Mouse (Mus musculus) left cerebral cortex, adult 18-20 months (tissue): ENCODE measurements at regions not wholly inside any gene's neighbourhood (a gene's known extent, or its start where the extent isn't known, plus 50 kb on each side); places are given as distances from the start of the nearest gene placed in this dataset.
A peak's percentile ranks its signal among the peaks of the same experiment; 100 is the strongest.

ENCODE experiments used
- DNase-seq, 2 experiments: peaks; one replicate each; pipeline ENCODE4 v3.0.0; 2021 to 2022; ENCODE audit warnings: low spot score in 2 of 2, mixed read lengths in 1 of 2

DNA sequence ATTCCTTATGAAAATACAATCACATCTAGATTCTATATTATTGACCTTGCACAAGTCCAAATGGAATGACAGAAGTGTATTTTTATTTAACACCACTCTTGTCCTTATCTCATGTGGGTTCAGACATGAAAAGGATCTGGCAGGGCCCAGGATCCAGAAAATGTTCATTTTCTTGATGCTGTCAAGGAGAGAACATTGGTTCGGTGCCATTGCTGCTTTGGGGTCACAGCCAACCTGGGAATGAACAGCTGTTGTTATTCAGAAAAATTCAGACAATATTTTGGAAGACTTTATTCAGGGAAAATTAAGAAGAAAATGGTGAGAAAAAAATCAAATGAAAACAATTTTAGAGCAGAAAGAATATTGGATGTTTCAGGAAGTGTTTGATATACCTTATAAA is 590.0 kb downstream of the Iqcm start:
- DNase-seq, result no peak

DNA sequence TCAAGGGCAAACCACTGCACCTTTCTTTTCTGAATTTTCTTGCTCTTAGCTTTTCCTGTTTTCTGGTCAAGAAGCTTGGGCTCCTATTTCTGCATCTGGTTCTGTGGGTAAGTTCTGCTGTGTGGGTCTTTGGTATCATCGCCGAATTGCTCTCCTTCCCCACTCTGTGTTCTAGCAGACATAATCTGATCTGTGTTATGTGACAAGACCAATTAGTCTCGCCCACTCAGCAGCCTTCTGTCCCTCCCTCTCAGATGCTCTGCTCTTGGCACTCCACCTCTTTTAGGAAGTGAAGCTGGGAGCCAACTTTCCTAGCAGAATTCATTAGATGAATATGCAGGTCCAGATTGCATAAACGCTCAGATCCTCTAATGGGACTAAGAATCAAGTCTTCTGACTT is 603.5 kb downstream of the Iqcm start:
- DNase-seq, result peak in 1 of 2 experiments; percentile 25

DNA sequence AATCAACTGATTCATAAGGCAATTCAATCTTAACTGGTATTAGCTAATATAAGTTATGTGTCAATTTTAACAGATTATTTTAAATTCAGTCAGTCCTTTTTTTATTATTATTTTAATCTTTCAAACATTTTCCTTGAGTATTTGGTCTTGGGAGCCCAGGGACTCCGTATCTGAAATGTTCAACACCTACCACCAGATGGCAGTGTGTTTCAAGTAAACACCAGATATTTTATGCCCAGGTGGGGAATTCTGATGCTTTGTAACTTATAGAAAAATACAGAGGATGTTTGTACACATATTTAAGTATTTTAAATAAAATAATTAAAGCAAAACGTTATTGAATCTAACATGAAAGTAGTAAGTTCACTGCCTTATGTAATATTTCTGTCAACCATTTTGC is 619.2 kb downstream of the Iqcm start:
- DNase-seq, result peak in 1 of 2 experiments; percentile 35

DNA sequence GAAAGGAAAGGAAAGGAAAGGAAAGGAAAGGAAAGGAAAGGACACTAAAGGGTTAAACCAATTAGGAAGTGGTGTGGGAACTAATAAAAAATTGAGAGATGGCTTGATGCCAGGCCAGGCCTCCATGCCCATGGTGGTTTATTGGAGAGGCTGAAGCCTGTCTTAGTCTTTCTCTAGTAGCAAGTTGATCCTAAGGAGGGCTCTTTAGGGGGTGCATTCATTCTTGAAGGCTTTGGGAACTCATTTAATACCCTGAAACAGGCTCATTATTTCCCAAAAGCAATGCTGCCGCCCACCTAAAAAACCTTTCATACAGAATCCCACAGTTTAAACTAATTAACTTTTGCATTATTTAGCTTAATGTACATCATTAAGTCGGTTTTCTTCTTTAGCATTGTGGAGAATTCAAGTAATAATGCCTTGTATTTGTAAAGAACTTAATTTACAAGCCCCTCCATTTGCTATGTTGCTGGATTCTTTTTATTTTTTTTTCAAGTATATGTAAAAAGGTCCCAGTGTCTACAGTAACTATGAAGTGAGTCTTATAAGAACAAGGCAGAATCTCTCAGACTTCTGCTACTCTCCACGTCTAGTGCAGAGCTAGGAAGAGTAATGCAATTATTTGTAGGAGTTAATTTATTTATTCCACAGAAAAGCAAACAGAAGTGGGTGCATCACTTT is 624.3 kb downstream of the Iqcm start:
- no peak for DNase-seq

DNA sequence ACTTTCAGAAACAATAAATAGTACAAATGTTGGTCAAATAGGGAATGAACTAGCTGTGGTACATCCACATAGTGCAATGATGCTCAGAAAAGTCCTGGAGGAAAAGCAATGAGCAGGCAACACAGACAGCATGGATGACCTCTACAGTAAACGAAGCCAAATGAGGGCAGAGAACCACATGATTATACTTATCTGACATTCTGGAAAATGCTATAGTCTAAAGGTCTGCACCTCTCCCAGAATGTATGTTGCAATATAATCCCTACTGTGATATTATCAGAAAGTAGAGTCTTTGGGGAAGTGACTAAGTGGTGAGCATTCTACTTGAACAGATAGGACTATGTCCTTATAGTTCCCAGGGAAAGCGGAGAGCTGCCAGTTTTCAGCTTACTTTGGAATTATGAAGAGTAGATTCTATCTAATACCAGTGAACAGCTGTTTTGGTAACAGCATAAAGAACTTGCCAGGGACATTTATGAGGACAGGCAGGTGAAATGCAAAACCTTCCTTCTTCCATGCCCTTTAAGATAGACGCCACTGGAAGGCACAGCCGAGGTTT is 672.2 kb downstream of the Iqcm start:
- no peak for DNase-seq

DNA sequence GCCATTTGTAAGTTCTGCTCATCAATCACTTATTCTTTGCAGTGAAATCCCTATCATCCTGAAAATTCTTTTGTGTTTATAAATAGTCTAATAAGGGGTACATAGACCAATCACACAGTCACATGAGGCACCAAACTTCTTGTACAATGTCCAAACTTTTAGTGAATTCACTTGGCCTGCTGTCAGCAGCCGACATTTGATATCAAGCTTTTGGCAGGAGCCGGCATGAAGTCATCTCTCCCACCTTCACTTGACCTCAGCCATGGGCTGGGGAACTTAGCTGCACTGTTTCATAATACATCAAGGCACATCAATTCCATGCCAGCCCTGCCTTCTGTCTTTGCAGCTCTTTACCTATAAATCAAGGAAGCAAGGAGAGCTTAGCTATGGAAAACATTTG is 679.0 kb downstream of the Iqcm start:
- DNase-seq, result no peak

DNA sequence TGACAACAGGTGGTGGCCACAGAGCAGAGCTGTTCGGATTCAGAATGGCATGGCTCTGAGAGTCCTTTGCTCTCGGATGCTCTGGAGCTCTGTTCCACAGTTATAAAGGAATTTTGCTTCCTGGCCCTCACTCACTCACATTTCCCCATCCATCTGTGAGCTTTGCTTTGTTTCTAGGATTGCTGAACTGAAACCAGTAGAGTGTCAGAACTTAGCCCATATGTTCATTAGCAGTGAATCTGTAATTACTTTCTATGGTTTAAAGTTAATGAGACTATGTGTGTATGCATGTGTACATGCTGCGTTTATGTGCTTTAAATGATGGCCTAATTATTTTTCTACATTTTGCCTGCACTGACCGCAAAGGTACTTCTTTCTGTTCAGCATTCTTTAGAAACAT is 688.7 kb downstream of the Iqcm start:
- no peak for DNase-seq

DNA sequence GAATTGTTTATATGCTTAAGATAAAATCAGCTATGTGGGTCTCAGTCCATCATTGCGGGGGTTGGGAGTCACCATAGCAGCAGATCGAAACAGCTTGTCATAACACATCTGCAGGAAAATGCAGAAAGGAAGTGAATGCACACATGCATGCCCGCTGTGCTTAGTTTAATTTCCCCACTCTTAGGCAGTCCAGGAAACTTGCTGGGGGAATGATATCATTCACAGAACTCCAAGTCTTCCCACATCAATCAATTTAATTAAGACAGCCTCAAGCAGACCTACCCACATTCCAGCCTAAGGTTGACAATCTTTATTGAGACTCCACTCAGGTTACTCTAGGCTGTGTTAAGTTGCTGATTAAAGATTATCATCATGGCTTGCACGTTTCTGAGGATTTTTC is 700.2 kb downstream of the Iqcm start:
- no peak for DNase-seq

DNA sequence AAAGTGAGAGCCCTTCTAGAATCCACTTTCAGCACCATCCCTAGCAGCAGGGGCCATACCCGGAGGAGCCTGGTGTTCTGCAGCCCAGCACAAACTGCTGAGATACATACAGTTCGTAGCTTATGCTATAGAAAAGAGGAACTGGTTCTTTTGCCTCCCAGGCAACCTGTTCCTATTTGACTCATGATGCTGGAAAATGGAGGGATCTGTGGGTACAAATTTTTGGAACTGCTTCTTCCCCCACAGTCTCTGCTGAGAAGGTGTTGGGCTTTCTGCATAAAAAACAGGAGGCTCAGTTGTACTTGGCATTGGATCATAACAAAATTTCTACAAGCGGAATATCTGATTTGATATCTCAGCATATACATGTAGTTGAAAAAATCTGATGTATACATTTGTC is 716.7 kb upstream of the Nr3c2 start:
- peak in 1 of 2 experiments; percentile 8 for DNase-seq

DNA sequence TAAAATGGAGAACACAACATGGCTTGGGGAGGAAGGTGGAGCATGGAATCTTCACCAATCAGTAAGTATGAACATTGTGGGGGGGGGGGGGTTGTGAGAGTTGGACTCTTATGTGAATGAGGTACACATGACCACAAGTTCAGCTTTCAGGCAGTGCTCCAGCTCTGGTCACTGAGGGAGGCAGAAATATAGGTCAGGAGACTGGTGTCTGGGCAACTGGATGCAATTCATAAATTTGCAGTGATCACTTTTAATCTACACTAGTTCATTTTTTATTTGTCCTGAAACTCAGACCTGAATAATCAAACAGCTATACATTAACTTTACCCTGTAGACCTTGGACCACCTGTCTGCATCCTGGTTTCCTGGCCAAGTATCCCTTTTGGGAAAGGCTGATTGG is 715.4 kb upstream of the Nr3c2 start:
- DNase-seq, result no peak

DNA sequence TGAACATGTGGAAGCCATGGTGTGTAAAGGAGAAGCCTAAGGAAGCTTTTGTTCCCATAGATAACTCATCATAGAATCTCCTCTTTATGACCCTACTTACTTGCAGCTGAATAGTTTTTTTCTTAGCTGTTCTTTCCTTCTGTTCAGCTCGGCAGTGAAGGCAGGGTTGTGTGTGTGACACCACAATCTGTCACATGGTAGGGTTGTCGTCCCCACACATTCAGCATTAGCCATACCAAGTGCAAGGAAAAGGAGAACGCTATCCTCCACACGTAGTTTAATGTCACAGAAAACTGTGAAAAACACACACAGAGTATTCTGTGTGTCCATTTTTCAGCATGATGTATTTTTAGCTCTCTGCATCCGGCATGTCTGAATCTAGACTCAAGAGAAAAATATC is 711.9 kb upstream of the Nr3c2 start:
- DNase-seq, result peak in 1 of 2 experiments; percentile 1

DNA sequence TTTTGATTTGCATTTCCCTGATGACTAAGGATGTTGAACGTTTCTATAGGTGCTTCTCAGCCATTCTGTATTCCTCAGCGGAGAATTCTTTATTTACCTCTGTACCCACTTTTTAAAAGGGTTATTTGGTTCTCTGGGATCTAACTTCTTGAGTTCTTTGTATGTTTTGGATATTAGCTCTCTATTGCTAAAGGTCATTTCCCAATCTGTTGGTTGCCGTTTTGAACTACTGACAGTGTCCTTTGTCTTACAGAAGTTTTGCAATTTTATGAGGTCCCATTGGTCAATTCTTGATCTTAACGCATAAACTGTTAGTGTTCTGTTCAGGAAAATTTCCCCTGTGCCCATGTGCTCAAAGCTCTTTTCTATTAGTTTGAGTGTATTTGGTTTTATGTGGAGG is 687.4 kb upstream of the Nr3c2 start:
- no peak for DNase-seq

DNA sequence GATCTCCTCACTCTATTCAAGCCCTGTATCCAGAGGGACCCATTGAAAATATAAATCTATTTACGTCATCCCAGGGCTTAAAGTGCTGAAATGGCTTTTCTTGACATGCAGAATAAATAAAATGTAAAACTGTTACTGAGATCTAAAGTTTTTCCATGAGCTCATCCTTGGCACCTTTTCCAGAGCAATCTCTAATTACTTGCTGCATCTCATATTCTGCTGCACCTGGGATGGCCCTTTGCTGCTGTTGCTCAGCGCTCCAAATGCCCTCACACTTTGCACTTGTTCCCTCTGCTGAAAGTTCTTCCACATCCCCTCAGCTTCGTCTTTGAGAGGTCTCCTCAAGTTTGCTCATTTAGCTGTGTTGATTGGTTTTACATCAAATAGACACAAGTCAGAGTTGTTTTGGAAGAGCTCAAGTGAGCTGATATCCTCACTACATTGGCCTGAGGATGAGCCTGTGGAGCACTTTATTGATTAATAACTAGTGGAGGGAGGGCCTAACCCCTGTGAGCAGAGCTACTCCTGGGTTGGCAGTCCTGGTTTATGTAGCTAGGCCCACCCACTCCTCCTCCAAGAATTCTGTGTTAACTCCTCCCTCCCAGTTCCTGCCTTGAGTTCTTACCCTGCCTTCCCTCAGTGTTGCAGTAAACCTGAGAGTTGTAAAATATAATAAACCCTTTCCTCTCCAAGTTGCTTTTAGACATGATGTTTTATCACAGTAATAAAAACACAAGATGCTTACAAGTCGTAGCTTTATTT is 681.2 kb upstream of the Nr3c2 start:
- DNase-seq, result no peak

DNA sequence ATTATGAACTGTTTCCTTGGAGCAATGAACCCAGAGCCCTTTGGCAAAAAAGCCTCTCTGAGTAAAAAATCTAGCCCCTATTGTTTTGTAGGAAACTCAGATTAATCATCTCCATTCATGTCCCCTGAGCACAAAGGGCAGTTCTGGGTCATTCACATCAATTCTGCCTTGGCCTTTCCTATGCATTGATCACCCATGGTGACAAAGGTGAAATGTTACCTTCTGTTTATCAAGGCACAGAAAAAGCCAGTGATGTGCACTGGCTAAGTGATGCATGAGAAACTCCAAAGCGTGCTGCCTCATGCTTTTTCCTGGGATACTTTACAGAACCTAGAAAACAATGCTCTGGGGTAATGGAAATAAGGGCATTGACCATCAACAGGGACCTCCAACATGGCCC is 668.4 kb upstream of the Nr3c2 start:
- DNase-seq, result no peak

DNA sequence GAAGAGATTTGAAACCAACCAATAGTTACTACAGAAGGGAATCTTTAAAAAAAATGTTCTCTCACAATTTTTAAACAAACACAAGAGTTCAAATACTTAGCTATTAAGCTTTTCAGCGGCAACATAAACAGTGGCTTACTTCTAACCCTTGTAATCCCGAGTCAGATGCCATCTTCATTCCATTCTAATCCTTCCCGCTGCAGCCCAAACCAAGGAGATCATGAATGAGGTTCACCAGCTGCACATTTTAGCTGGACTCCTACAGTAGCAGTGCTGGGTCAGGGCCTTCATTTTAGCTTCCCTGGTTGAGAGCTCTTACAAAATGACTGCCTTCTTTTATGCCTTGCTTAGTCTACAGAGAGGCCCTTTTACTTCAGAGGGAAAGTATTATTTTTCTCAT is 650.0 kb upstream of the Nr3c2 start:
- no peak for DNase-seq

DNA sequence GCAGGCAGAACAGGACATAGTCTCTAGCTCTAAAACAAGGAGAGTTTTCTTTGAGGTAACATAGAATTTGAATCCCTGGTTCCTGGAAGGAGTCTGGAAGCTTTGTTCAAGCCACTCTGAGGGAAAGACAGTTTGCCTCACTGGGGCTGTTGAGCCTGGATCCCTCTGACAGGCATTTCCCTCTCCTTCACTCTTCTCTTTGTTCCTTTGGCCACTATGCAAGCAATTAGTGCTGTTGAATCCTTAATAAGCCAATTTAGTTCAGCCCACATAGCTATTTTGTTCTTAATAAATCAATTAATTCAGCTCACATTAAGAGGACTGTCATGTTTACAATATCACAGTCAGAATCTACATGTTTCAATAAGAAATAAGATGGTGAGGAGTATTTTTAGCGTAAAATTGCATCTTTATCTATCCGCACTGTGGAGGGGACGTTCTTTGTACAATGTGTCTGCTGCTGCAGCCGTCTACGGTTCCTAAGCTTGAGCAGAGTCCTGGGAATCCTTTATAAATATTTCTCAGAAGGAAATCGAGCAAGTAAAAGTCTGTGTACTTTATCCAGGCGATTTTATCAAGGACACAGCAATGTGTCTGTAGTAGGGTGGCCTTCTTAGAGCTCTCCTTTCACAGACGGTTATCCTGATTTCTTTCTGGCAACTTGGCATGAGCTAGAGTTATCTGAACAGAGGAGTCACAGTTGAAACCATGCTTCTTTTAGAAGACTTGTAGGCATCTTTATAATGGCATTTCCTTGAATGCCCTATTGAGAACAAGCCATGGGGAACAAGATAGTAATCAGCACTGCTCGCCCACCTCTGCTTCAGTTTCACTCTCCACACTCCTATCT is 646.9 kb upstream of the Nr3c2 start:
- no peak for DNase-seq
